Mouse (Mus musculus) MEL (cell line): ENCODE measurements around the gene Cyp2e1. TPM values are rescaled to one million over a fixed set of nuclear protein-coding genes. Genes with fewer than 3 reads are reported as not detected.

ENCODE experiments used
- DNase-seq: peaks from one replicate; pipeline ENCODE4 v3.0.0; 2011; ENCODE audit warnings: low read depth, low spot score
- H3K27ac ChIP-seq: 2 replicates; pipeline ENCODE4 v1.5.1; 2012; ENCODE audit warnings: low read depth, mild to moderate bottlenecking, control low read depth, low read length, moderate library complexity; ENCODE audit not compliant: control insufficient read depth
- H3K27me3 ChIP-seq, 2 experiments: fragments of 150-350 bp in 1 of 2; sonication (generic) in 1 of 2; 2 replicates each; pipeline ENCODE4 v1.6.1; 2012; ENCODE audit warnings: low read length in 2 of 2, mild to moderate bottlenecking in 2 of 2, improper control_type of control experiment in 1 of 2, moderate library complexity in 1 of 2; ENCODE audit not compliant: insufficient read depth in 2 of 2, control insufficient read depth in 1 of 2
- H3K36me3 ChIP-seq, 2 experiments: 2 replicates each; pipeline ENCODE4 v1.6.1; 2012 to 2014; ENCODE audit warnings: low read length in 2 of 2, improper control_type of control experiment in 1 of 2, inconsistent platforms in 1 of 2, mild to moderate bottlenecking in 1 of 2; ENCODE audit not compliant: insufficient read depth in 2 of 2, control insufficient read depth in 1 of 2
- H3K4me1 ChIP-seq, 2 experiments: fragments of 150-350 bp in 1 of 2; sonication (generic) in 1 of 2; 2 replicates each; pipeline ENCODE4 v1.6.1; 2012; ENCODE audit warnings: low read length in 2 of 2, improper control_type of control experiment in 1 of 2, mild to moderate bottlenecking in 1 of 2; ENCODE audit not compliant: insufficient read depth in 2 of 2, control insufficient read depth in 1 of 2
- H3K4me3 ChIP-seq, 2 experiments: fragments of 150-350 bp in 1 of 2; sonication (generic) in 1 of 2; 2 replicates each; pipeline ENCODE4 v1.5.1; 2012; ENCODE audit warnings: low read depth in 2 of 2, low read length in 2 of 2, mild to moderate bottlenecking in 2 of 2, moderate library complexity in 2 of 2, control low read depth in 1 of 2, improper control_type of control experiment in 1 of 2; ENCODE audit not compliant: control insufficient read depth in 1 of 2, insufficient read depth in 1 of 2
- H3K79me2 ChIP-seq: 2 replicates; pipeline ENCODE4 v1.6.1; 2012; ENCODE audit warnings: mild to moderate bottlenecking, low read length, moderate library complexity; ENCODE audit not compliant: control insufficient read depth, poor library complexity, insufficient read depth
- H3K9ac ChIP-seq: 2 replicates; pipeline ENCODE4 v1.6.1; 2012; ENCODE audit warnings: low read depth, mild to moderate bottlenecking, control low read depth, low read length, moderate library complexity; ENCODE audit not compliant: control insufficient read depth, poor library complexity, severe bottlenecking
- H3K9me3 ChIP-seq: fragments of 150-350 bp; sonication (generic); replicated peaks from 2 replicates; pipeline ENCODE4 v1.6.1; 2012; ENCODE audit warnings: mild to moderate bottlenecking, low read length, improper control_type of control experiment, moderate library complexity; ENCODE audit not compliant: insufficient read depth
- BHLHE40 ChIP-seq: IDR thresholded peaks from 2 replicates; pipeline ENCODE4 v1.6.1; 2012; ENCODE audit warnings: low read depth, mild to moderate bottlenecking, inconsistent platforms, low read length, improper control_type of control experiment, borderline replicate concordance
- CHD2 ChIP-seq: IDR thresholded peaks from 2 replicates; pipeline ENCODE4 v1.6.1; 2011; ENCODE audit warnings: low read length, improper control_type of control experiment
- ELF1 ChIP-seq: IDR thresholded peaks from 2 replicates; pipeline ENCODE4 v1.6.1; 2014; ENCODE audit warnings: low read depth, mild to moderate bottlenecking, inconsistent platforms, low read length, improper control_type of control experiment, moderate library complexity
- ETS1 ChIP-seq: IDR thresholded peaks from 2 replicates; pipeline ENCODE4 v1.6.1; 2012; ENCODE audit warnings: low read depth, mild to moderate bottlenecking, inconsistent platforms, low read length, improper control_type of control experiment, moderate library complexity
- GATA1 ChIP-seq: IDR thresholded peaks from 2 replicates; pipeline ENCODE4 v1.6.1; 2011; ENCODE audit warnings: low read depth, low read length, improper control_type of control experiment
- HCFC1 ChIP-seq: IDR thresholded peaks from 2 replicates; pipeline ENCODE4 v1.6.1; 2012; ENCODE audit warnings: low read depth, mild to moderate bottlenecking, inconsistent platforms, low read length, improper control_type of control experiment, moderate library complexity
- JUND ChIP-seq: IDR thresholded peaks from 2 replicates; pipeline ENCODE4 v1.6.1; 2011; ENCODE audit warnings: low read depth, mild to moderate bottlenecking, improper control_type of control experiment, low read length
- MAZ ChIP-seq: IDR thresholded peaks from 2 replicates; pipeline ENCODE4 v1.6.1; 2012; ENCODE audit warnings: low read depth, mild to moderate bottlenecking, inconsistent platforms, low read length, improper control_type of control experiment
- MXI1 ChIP-seq: IDR thresholded peaks from 2 replicates; pipeline ENCODE4 v1.6.1; 2011; ENCODE audit warnings: mild to moderate bottlenecking, low read depth, low read length, improper control_type of control experiment
- MYB ChIP-seq: IDR thresholded peaks from 2 replicates; pipeline ENCODE4 v1.6.1; 2011; ENCODE audit warnings: mild to moderate bottlenecking, low read depth, low read length, improper control_type of control experiment
- NELFE ChIP-seq: IDR thresholded peaks from 2 replicates; pipeline ENCODE4 v1.6.1; 2011; ENCODE audit warnings: low read depth, low read length, improper control_type of control experiment
- NRF1 ChIP-seq: IDR thresholded peaks from 2 replicates; pipeline ENCODE4 v1.6.1; 2014; ENCODE audit warnings: low read depth, mild to moderate bottlenecking, inconsistent platforms, low read length, improper control_type of control experiment, moderate library complexity; ENCODE audit not compliant: poor library complexity, insufficient read depth, severe bottlenecking
- POLR2A ChIP-seq, 2 experiments: IDR thresholded peaks; 2 replicates each; pipeline ENCODE4 v1.6.1; 2011 to 2012; ENCODE audit warnings: low read length in 2 of 2, mild to moderate bottlenecking in 2 of 2, control low read depth in 1 of 2, improper control_type of control experiment in 1 of 2, low read depth in 1 of 2, moderate library complexity in 1 of 2; ENCODE audit not compliant: control insufficient read depth in 1 of 2, insufficient read depth in 1 of 2, poor library complexity in 1 of 2
- RAD21 ChIP-seq: IDR thresholded peaks from 2 replicates; pipeline ENCODE4 v1.6.1; 2011; ENCODE audit warnings: mild to moderate bottlenecking, low read depth, low read length, improper control_type of control experiment
- RCOR1 ChIP-seq: IDR thresholded peaks from 2 replicates; pipeline ENCODE4 v1.6.1; 2012; ENCODE audit warnings: low read depth, mild to moderate bottlenecking, inconsistent platforms, low read length, improper control_type of control experiment
- SMC3 ChIP-seq: IDR thresholded peaks from 2 replicates; pipeline ENCODE4 v1.6.1; 2011; ENCODE audit warnings: low read depth, low read length, improper control_type of control experiment
- TAL1 ChIP-seq: IDR thresholded peaks from 2 replicates; pipeline ENCODE4 v1.6.1; 2012; ENCODE audit warnings: mild to moderate bottlenecking, inconsistent platforms, low read length, moderate library complexity, mixed read lengths
- TCF12 ChIP-seq: IDR thresholded peaks from 2 replicates; pipeline ENCODE4 v1.6.1; 2014; ENCODE audit warnings: low read depth, mild to moderate bottlenecking, inconsistent platforms, low read length, improper control_type of control experiment, moderate library complexity
- UBTF ChIP-seq: IDR thresholded peaks from 2 replicates; pipeline ENCODE4 v1.6.1; 2012; ENCODE audit warnings: low read depth, mild to moderate bottlenecking, inconsistent platforms, low read length, improper control_type of control experiment, moderate library complexity, borderline replicate concordance; ENCODE audit not compliant: insufficient read depth
- ZC3H11A ChIP-seq: IDR thresholded peaks from 2 replicates; pipeline ENCODE4 v1.6.1; 2012; ENCODE audit warnings: low read depth, mild to moderate bottlenecking, inconsistent platforms, low read length, improper control_type of control experiment
- ZKSCAN1 ChIP-seq: IDR thresholded peaks from 2 replicates; pipeline ENCODE4 v1.6.1; 2012; ENCODE audit warnings: low read depth, mild to moderate bottlenecking, inconsistent platforms, low read length, improper control_type of control experiment, moderate library complexity
- ZMIZ1 ChIP-seq: IDR thresholded peaks from 2 replicates; pipeline ENCODE4 v1.6.1; 2012; ENCODE audit warnings: low read depth, mild to moderate bottlenecking, inconsistent platforms, low read length, improper control_type of control experiment, moderate library complexity
- polyA plus RNA-seq, 2 experiments: library from polyadenylated mRNA; stranded (reverse) in 1 of 2; unstranded in 1 of 2; fragments of >175 nt in 1 of 2; fragments of >200 nt in 1 of 2; gene quantifications; 2 replicates each; pipeline versions ENCODE4 v1.2.1 to v1.2.4; 2012; ENCODE audit warnings: low replicate concordance in 2 of 2, low read depth in 1 of 2; ENCODE audit not compliant: insufficient read length in 2 of 2, insufficient read depth in 1 of 2, missing spikeins in 1 of 2
- total RNA-seq: library from RNA; depleted of rRNA; stranded (reverse); fragments of 300-350 nt; gene quantifications from 2 replicates; pipeline ENCODE4 v1.2.3, GENCODE M21; 2012

Cyp2e1 gene
- total and polyA plus RNA-seq, 3 experiments: not detected

DNA sequence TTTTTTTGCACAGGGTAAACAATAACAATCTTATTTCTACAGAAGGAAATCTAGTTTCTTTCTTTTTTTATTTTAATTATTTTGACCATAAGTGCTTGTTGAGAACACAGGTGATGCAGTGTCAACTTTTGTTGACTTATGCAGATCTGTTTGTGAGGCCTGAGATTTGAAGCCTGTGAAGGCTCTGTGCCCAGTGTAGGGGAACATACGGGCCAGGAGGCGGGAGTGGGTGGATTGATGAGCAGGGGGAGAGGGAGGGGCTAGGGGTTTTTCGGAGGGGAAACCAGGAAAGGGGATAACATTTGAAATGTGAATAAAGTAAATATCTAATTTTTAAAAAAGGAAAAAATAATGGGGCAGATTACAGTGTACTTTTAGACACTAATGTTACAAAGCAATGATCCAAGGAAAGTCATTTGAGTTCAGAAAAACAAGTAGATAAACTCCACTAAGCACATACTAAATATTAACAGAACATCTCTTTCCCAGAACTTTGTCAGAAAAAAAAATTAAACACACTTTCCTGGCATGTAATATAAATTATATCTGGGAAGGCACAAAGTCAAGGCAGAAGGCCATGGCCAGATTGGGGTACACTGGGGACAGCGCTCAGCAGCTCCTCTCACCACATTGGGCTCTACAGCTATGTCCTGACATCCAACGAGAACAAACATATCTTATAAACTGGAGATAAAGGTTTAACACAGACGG lies 15.3 kb upstream of the Cyp2e1 start:
- no peaks in the 10 kb centered on the region for H3K4me1 ChIP-seq
- H3K4me3 ChIP-seq: no peak overlapping the region
- no peak overlapping the region for H3K27ac ChIP-seq
- no peaks in the 10 kb centered on the region for H3K36me3 ChIP-seq
- DNase-seq: no peak
- no peaks in the 10 kb centered on the region for H3K79me2 ChIP-seq
- H3K9me3 ChIP-seq: no peaks in the 10 kb centered on the region
- no peak for TF ChIP-seq MAZ
- TF ChIP-seq ZC3H11A: no peak
- H3K27me3 ChIP-seq: no peaks in the 10 kb centered on the region
- H3K9ac ChIP-seq: no peak overlapping the region

DNA sequence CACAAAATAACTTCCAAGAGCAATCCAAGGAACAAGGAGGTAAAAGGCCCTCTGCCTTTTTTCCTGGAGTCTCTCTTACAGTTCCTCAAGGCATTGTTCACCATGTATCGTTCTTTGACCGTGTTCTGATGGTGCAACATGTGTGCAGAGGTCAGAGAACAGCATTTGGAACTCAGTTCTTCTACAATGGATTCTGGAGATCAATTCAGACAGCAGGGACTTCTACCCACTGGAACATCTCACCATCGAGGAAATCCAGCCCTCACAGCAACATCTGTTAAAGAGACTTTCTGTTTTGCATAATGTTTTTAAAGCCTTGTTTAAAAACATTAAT lies 14.7 kb upstream of the Cyp2e1 start:
- H3K9ac ChIP-seq: no peak overlapping the region
- H3K9me3 ChIP-seq: no peaks in the 10 kb centered on the region
- H3K4me1 ChIP-seq: no peaks in the 10 kb centered on the region
- no peaks in the 10 kb centered on the region for H3K79me2 ChIP-seq
- no peaks in the 10 kb centered on the region for H3K36me3 ChIP-seq
- TF ChIP-seq TCF12: no peak
- TF ChIP-seq ELF1: no peak
- DNase-seq: no peak
- H3K27me3 ChIP-seq: no peaks in the 10 kb centered on the region
- no peak overlapping the region for H3K27ac ChIP-seq
- H3K4me3 ChIP-seq: no peak overlapping the region

DNA sequence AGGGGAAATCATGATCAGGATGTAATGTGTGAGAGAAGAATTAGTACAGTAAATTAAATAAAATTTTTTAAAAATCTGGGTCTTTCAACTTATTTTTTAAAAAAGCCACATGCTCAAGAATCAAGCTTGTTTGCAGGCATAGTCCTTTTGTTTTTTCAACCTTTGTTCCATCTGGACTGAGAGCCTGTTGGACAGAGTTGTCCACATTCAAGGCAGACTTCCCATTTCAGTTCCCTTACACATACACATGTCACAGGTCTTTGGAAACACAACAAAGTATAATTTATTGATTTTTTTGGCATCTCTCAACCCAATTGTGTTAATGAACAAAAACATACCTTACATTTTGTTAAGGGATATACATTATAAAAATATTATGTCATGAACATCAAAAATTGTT lies 9.0 kb upstream of the Cyp2e1 start:
- no peak overlapping the region for H3K4me3 ChIP-seq
- no peak overlapping the region for H3K27ac ChIP-seq
- no peaks in the 10 kb centered on the region for H3K79me2 ChIP-seq
- H3K9ac ChIP-seq: no peak overlapping the region
- no peaks in the 10 kb centered on the region for H3K36me3 ChIP-seq
- H3K4me1 ChIP-seq: no peaks in the 10 kb centered on the region
- DNase-seq: no peak
- no peaks in the 10 kb centered on the region for H3K9me3 ChIP-seq
- H3K27me3 ChIP-seq: peaks cover 0 to 2% of the 10 kb centered on the region in 2 experiments; a peak in 2 of 4 replicates
- TF ChIP-seq HCFC1: no peak
- TF ChIP-seq POLR2A (IDR thresholded peaks at IDR 0.05; ENCODE audit: control insufficient read depth in 1 of 2, insufficient read depth in 1 of 2, low read depth in 1 of 2, low read length in 2 of 2, poor library complexity in 1 of 2): no peak
- TF ChIP-seq CHD2: no peak
- no peak for TF ChIP-seq ETS1
- no peak for TF ChIP-seq JUND
- no peak for TF ChIP-seq RAD21
- TF ChIP-seq NRF1: no peak
- no peak for TF ChIP-seq SMC3
- no peak for TF ChIP-seq BHLHE40
- no peak for TF ChIP-seq RCOR1
- TF ChIP-seq GATA1: no peak
- no peak for TF ChIP-seq ELF1
- TF ChIP-seq TAL1: no peak
- no peak for TF ChIP-seq UBTF
- TF ChIP-seq NELFE: no peak
- no peak for TF ChIP-seq ZMIZ1
- no peak for TF ChIP-seq MXI1
- no peak for TF ChIP-seq ZKSCAN1
- TF ChIP-seq MYB: no peak
